Mouse (Mus musculus): ENCODE results near the gene 2310034C09Rik. TPM values are rescaled to one million over a fixed set of nuclear protein-coding genes. Genes with fewer than 3 reads are reported as not detected.
"Not testable (repeated sequence)": the region's sequence is repeated elsewhere in the genome, so short reads cannot be mapped to it uniquely, and the experiment has no call there.

The 2310034C09Rik gene
- polyA plus RNA-seq, 1 experiment: not detected

DNA sequence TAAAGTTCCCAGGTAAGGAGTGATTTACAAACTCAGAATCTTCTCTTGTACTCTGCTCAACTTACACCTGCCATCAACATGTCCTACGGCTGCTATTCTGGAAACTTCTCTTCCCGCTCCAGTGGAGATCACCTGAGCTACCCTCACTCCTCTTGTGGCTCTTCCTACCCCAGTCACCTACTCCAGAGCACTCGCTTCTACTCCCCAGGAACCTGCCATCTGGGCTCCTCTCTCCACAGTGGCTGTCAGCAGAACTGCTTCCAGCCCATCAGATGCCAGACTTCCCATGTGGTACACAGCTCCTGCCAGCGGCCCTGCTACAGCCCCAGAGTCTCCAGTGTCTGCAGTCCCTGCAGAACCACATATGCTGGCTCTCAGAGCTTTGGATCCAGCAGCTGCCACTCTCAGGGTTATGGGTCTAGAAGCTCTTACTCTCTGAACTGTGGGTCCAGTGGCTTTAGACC lies 29.8 kb upstream of the 2310034C09Rik start, which contains the start of gene Krtap13-1:
Krtap13-1 (plus strand) TSS at position 51 of the 464 bp plus-strand sequence.
- no peaks in the 10 kb centered on the region for H3K27me3 ChIP-seq (ENCODE audit: control insufficient read depth, insufficient read depth, insufficient read length)
- no peak within 1 kb of the TSS for H3K4me2 ChIP-seq (ENCODE audit: low read depth)
- TF ChIP-seq MAX (IDR thresholded peaks at IDR 0.05; ENCODE audit: low read depth): no peak
- TF ChIP-seq MYOD1 (IDR thresholded peaks at IDR 0.05; ENCODE audit: control insufficient read depth in 1 of 3, insufficient read length in 2 of 3, low read depth in 2 of 3): no peak
- TF ChIP-seq TCF12 (IDR thresholded peaks at IDR 0.05; ENCODE audit: insufficient read depth, poor library complexity, severe bottlenecking): no peak
- TF ChIP-seq MYOG (IDR thresholded peaks at IDR 0.05; ENCODE audit: control insufficient read depth in 1 of 3, insufficient read depth in 1 of 3, insufficient read length in 2 of 3, low read depth in 2 of 3): no peak
- no peak for TF ChIP-seq TCF3 (IDR thresholded peaks at IDR 0.05; ENCODE audit: insufficient read length, low read depth)
- no peak for TF ChIP-seq SRF (IDR thresholded peaks at IDR 0.05; ENCODE audit: control insufficient read depth, insufficient read length, low read depth)
- TF ChIP-seq CEBPB (IDR thresholded peaks at IDR 0.05; ENCODE audit: insufficient read depth, poor library complexity, severe bottlenecking): no peak
- TF ChIP-seq POLR2AphosphoS2 (IDR thresholded peaks at IDR 0.05; ENCODE audit: insufficient read length, low read depth): no peak
- no peak within 1 kb of the TSS for H3ac ChIP-seq (ENCODE audit: control insufficient read depth, insufficient read length)
- H3K4me3 ChIP-seq: no peak within 1 kb of the TSS
- H3K79me2 ChIP-seq (ENCODE audit: control insufficient read depth, insufficient read depth): no peaks in the 10 kb centered on the region
- H3K36me3 ChIP-seq (ENCODE audit: control insufficient read depth, insufficient read depth): no peaks in the 10 kb centered on the region

DNA sequence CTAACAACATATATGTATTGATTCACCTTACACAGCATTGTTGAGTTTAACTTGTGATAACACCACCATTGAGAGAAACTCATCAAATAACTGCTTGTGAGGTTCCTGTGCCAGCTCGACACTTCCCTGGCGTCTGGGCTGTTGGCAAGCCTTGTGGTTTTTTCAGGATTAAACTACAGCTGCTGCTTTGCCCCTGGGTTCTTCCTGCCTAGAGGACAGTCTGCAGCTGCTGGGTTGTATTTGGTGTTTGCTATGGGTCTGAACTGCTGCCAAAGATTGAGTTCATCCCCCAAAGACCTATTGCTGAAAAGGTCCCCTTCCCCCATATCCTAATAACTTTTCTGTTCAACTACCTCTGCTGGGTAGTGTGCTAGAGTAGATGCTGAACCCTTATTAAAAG lies 23.3 kb upstream of the 2310034C09Rik start:
- Histone ChIP-seq H3K36me3 (ENCODE audit: control insufficient read depth, insufficient read depth) (no peaks in the 10 kb centered on the region), H3ac (ENCODE audit: control insufficient read depth, insufficient read length) (no peak overlapping the region), H3K79me2 (ENCODE audit: control insufficient read depth, insufficient read depth) (no peaks in the 10 kb centered on the region), H3K4me3 (no peak overlapping the region), H3K4me2 (ENCODE audit: low read depth) (no peak overlapping the region), H3K27me3 (ENCODE audit: control insufficient read depth, insufficient read depth, insufficient read length) (no peaks in the 10 kb centered on the region)
- TF ChIP-seq CEBPB (IDR thresholded peaks at IDR 0.05; ENCODE audit: insufficient read depth, poor library complexity, severe bottlenecking) (no peak), E2F4 (IDR thresholded peaks at IDR 0.05; ENCODE audit: insufficient read depth) (no peak), SRF (IDR thresholded peaks at IDR 0.05; ENCODE audit: control insufficient read depth, insufficient read length, low read depth) (no peak), POLR2AphosphoS2 (IDR thresholded peaks at IDR 0.05; ENCODE audit: insufficient read length, low read depth) (no peak), TCF12 (IDR thresholded peaks at IDR 0.05; ENCODE audit: insufficient read depth, poor library complexity, severe bottlenecking) (no peak), MYOG (IDR thresholded peaks at IDR 0.05; ENCODE audit: control insufficient read depth in 1 of 3, insufficient read depth in 1 of 3, insufficient read length in 2 of 3, low read depth in 2 of 3) (peak in 1 of 3 experiments; percentile 26), MYOD1 (IDR thresholded peaks at IDR 0.05; ENCODE audit: control insufficient read depth in 1 of 3, insufficient read length in 2 of 3, low read depth in 2 of 3) (peak in 1 of 3 experiments; percentile 30), TCF3 (IDR thresholded peaks at IDR 0.05; ENCODE audit: insufficient read length, low read depth) (no peak), MAX (IDR thresholded peaks at IDR 0.05; ENCODE audit: low read depth) (no peak), USF1 (IDR thresholded peaks at IDR 0.05; ENCODE audit: low read depth) (no peak), POLR2A (IDR thresholded peaks at IDR 0.05; ENCODE audit: insufficient read length, low read depth) (no peak), REST (IDR thresholded peaks at IDR 0.05; ENCODE audit: insufficient read depth, insufficient read length) (no peak)

DNA sequence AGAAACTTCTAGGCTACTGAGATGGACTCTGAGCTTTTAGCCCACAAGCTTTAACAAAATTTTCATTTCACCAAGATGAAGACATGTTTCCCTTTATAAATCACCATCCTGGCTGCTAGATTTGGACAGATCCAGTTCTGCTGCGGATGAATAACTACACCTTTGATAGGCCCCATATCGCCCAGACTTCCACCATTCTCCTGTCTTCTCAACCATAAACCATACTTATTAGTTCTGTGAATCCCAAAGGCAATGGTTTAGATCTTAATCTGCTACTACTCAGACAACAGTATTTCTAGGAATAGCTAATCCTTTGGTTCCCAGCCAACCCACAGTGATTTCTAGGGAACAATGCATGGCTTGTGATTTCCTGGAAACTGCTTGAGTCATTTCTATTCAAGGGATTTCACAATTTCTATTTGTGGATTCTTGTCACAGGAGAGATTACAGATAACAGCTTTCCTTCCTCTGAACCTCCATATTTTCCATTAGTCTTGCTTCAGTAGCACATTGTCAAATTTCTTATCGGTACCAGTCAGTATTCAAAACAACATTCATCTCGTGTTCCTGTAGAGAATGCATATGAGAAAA lies 13.8 kb upstream of the 2310034C09Rik start:
- Histone ChIP-seq H3K4me2 (ENCODE audit: low read depth) (no peak overlapping the region), H3K36me3 (ENCODE audit: control insufficient read depth, insufficient read depth) (no peaks in the 10 kb centered on the region), H3K4me3 (no peak overlapping the region), H3ac (ENCODE audit: control insufficient read depth, insufficient read length) (no peak overlapping the region), H3K27me3 (ENCODE audit: control insufficient read depth, insufficient read depth, insufficient read length) (no peaks in the 10 kb centered on the region), H3K79me2 (ENCODE audit: control insufficient read depth, insufficient read depth) (no peaks in the 10 kb centered on the region)
- TF ChIP-seq USF1 (IDR thresholded peaks at IDR 0.05; ENCODE audit: low read depth): no peak
- no peak for TF ChIP-seq POLR2A (IDR thresholded peaks at IDR 0.05; ENCODE audit: insufficient read length, low read depth)
- no peak for TF ChIP-seq E2F4 (IDR thresholded peaks at IDR 0.05; ENCODE audit: insufficient read depth)
- TF ChIP-seq MYOD1 (IDR thresholded peaks at IDR 0.05; ENCODE audit: control insufficient read depth in 1 of 3, insufficient read length in 2 of 3, low read depth in 2 of 3): no peak
- no peak for TF ChIP-seq TCF12 (IDR thresholded peaks at IDR 0.05; ENCODE audit: insufficient read depth, poor library complexity, severe bottlenecking)
- TF ChIP-seq REST (IDR thresholded peaks at IDR 0.05; ENCODE audit: insufficient read depth, insufficient read length): no peak
- TF ChIP-seq CEBPB (IDR thresholded peaks at IDR 0.05; ENCODE audit: insufficient read depth, poor library complexity, severe bottlenecking): no peak
- TF ChIP-seq MYOG (IDR thresholded peaks at IDR 0.05; ENCODE audit: control insufficient read depth in 1 of 3, insufficient read depth in 1 of 3, insufficient read length in 2 of 3, low read depth in 2 of 3): no peak
- TF ChIP-seq MAX (IDR thresholded peaks at IDR 0.05; ENCODE audit: low read depth): no peak
- no peak for TF ChIP-seq SRF (IDR thresholded peaks at IDR 0.05; ENCODE audit: control insufficient read depth, insufficient read length, low read depth)
- no peak for TF ChIP-seq TCF3 (IDR thresholded peaks at IDR 0.05; ENCODE audit: insufficient read length, low read depth)

DNA sequence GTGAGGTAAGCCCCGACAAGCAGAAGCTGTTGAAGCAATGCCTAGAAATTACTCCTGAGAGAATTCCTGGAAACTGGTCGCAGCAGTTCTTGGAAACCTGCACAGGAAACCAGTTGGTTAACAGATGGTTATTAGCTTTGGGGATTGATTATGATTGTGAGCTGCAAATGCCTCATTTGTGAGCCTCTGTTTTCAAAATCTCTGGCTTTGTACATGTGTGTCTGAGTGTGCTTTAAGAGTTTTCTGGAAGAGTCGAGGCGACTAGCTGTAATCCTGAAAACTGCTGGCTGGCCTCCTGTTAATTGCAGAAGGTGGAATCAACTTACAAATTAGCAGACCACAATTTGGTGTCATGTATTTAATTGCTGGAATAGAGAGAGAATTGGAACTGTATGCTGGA lies 10.7 kb upstream of the 2310034C09Rik start:
- Histone ChIP-seq H3K4me3 (no peak overlapping the region), H3K4me2 (ENCODE audit: low read depth) (no peak overlapping the region), H3K79me2 (ENCODE audit: control insufficient read depth, insufficient read depth) (no peaks in the 10 kb centered on the region), H3ac (ENCODE audit: control insufficient read depth, insufficient read length) (no peak overlapping the region), H3K27me3 (ENCODE audit: control insufficient read depth, insufficient read depth, insufficient read length) (no peaks in the 10 kb centered on the region), H3K36me3 (ENCODE audit: control insufficient read depth, insufficient read depth) (no peaks in the 10 kb centered on the region)
- TF ChIP-seq MAX (IDR thresholded peaks at IDR 0.05; ENCODE audit: low read depth): no peak
- no peak for TF ChIP-seq SRF (IDR thresholded peaks at IDR 0.05; ENCODE audit: control insufficient read depth, insufficient read length, low read depth)
- no peak for TF ChIP-seq USF1 (IDR thresholded peaks at IDR 0.05; ENCODE audit: low read depth)
- TF ChIP-seq TCF12 (IDR thresholded peaks at IDR 0.05; ENCODE audit: insufficient read depth, poor library complexity, severe bottlenecking): no peak
- TF ChIP-seq POLR2A (IDR thresholded peaks at IDR 0.05; ENCODE audit: insufficient read length, low read depth): no peak
- no peak for TF ChIP-seq E2F4 (IDR thresholded peaks at IDR 0.05; ENCODE audit: insufficient read depth)
- no peak for TF ChIP-seq CEBPB (IDR thresholded peaks at IDR 0.05; ENCODE audit: insufficient read depth, poor library complexity, severe bottlenecking)
- TF ChIP-seq POLR2AphosphoS2 (IDR thresholded peaks at IDR 0.05; ENCODE audit: insufficient read length, low read depth): no peak
- TF ChIP-seq MYOD1 (IDR thresholded peaks at IDR 0.05; ENCODE audit: control insufficient read depth in 1 of 3, insufficient read length in 2 of 3, low read depth in 2 of 3): no peak
- no peak for TF ChIP-seq MYOG (IDR thresholded peaks at IDR 0.05; ENCODE audit: control insufficient read depth in 1 of 3, insufficient read depth in 1 of 3, insufficient read length in 2 of 3, low read depth in 2 of 3)
- TF ChIP-seq TCF3 (IDR thresholded peaks at IDR 0.05; ENCODE audit: insufficient read length, low read depth): no peak
- no peak for TF ChIP-seq REST (IDR thresholded peaks at IDR 0.05; ENCODE audit: insufficient read depth, insufficient read length)

DNA sequence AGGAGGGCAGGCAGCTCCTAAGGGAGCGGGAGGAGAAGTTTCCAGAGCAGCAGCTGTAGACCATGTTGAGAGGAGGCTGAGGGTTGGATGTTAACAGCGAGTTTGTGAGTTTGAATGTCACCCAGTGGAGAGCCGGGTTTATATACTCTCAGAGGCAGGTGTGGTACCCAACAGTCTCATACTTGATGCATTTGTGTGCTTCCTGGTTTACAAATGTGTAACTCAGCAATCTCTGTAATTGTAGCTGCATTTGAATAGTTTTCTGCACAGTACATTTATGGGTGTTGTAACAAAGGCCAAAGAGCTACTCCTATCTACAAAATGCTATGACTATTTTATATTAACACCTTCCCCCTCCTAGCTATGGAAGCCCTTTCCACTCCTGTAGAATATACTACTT lies 7.1 kb upstream of the 2310034C09Rik start, which contains the start of gene Krtap13:
Krtap13 (minus strand) TSS at position 101 of the 400 bp plus-strand sequence.
- not testable (repeated sequence) for H3K4me2 ChIP-seq (ENCODE audit: low read depth); H3K27me3 ChIP-seq (ENCODE audit: control insufficient read depth, insufficient read depth, insufficient read length); H3K36me3 ChIP-seq (ENCODE audit: control insufficient read depth, insufficient read depth); H3K4me3 ChIP-seq; H3K79me2 ChIP-seq (ENCODE audit: control insufficient read depth, insufficient read depth); H3ac ChIP-seq (ENCODE audit: control insufficient read depth, insufficient read length)
